Mouse (Mus musculus) thymus, postnatal 4 days (tissue): ENCODE measurements around the gene Trex2.

Experiments
- DNase-seq: peaks from one replicate; pipeline ENCODE4 v3.0.0; 2021

The Trex2 gene

GRCm38 (mm10) chrX:73435252-73435651 is at the start of gene Trex2:
Gene Trex2, minus strand, starts transcription at chrX:73435344.
- no peak for DNase-seq

- no peak for DNase-seq
These were observed 49.7 kb upstream of the Trex2 start for GRCm38 (mm10) chrX:73484870-73485269.

- no peak for DNase-seq
These were observed 48.9 kb upstream of the Trex2 start for GRCm38 (mm10) chrX:73484076-73484475.

- no peak for DNase-seq
These were observed 48.3 kb upstream of the Trex2 start, which contains the start of gene Bgn for GRCm38 (mm10) chrX:73483484-73483810. Gene Bgn, plus strand, starts transcription at chrX:73483602.

GRCm38 (mm10) chrX:73482643-73483483 is 47.7 kb upstream of the Trex2 start:
- no peak for DNase-seq

GRCm38 (mm10) chrX:73480334-73480733 is 45.2 kb upstream of the Trex2 start:
- DNase-seq, result no peak

GRCm38 (mm10) chrX:73479656-73480055 is 44.5 kb upstream of the Trex2 start:
- DNase-seq, result no peak

GRCm38 (mm10) chrX:73477500-73477899 is 42.4 kb upstream of the Trex2 start:
- no peak for DNase-seq

- no peak for DNase-seq
These were observed 41.5 kb upstream of the Trex2 start for GRCm38 (mm10) chrX:73476621-73477020.

- DNase-seq, result no peak
These were observed 40.6 kb upstream of the Trex2 start for GRCm38 (mm10) chrX:73475658-73476256.

- DNase-seq, result no peak
These were observed 39.4 kb upstream of the Trex2 start for GRCm38 (mm10) chrX:73474340-73475165.

GRCm38 (mm10) chrX:73471764-73472163 is 36.6 kb upstream of the Trex2 start:
- DNase-seq, result no peak

- DNase-seq, result no peak
These were observed 33.6 kb upstream of the Trex2 start for GRCm38 (mm10) chrX:73468752-73469151.

GRCm38 (mm10) chrX:73468330-73468729 is 33.2 kb upstream of the Trex2 start:
- no peak for DNase-seq

- no peak for DNase-seq
These were observed 32.5 kb upstream of the Trex2 start for GRCm38 (mm10) chrX:73467446-73468241.

- DNase-seq, result no peak
These were observed 30.5 kb upstream of the Trex2 start for GRCm38 (mm10) chrX:73465483-73466186.

- no peak for DNase-seq
These were observed 25.6 kb upstream of the Trex2 start for GRCm38 (mm10) chrX:73460792-73461191.

- peak; percentile 87 for DNase-seq
These were observed 23.8 kb upstream of the Trex2 start, which contains the start of gene Haus7 for GRCm38 (mm10) chrX:73458877-73459392. Gene Haus7, minus strand, starts transcription at chrX:73459044.

GRCm38 (mm10) chrX:73451949-73452348 is 16.8 kb upstream of the Trex2 start:
- DNase-seq, result peak; percentile 82

GRCm38 (mm10) chrX:73441428-73441827 is 6.3 kb upstream of the Trex2 start:
- no peak for DNase-seq

- no peak for DNase-seq
These were observed 2.3 kb downstream of the Trex2 start for GRCm38 (mm10) chrX:73432850-73433249.

GRCm38 (mm10) chrX:73430036-73430435 is 5.1 kb downstream of the Trex2 start:
- DNase-seq, result no peak
